Mouse (Mus musculus): ENCODE measurements around the gene 1190002N15Rik. TPM values are rescaled to one million over a fixed set of nuclear protein-coding genes. Genes with fewer than 3 reads are reported as not detected.

Gene 1190002N15Rik
- polyA plus RNA-seq, 1 experiment from 2014 or later: 6.7 TPM

DNA sequence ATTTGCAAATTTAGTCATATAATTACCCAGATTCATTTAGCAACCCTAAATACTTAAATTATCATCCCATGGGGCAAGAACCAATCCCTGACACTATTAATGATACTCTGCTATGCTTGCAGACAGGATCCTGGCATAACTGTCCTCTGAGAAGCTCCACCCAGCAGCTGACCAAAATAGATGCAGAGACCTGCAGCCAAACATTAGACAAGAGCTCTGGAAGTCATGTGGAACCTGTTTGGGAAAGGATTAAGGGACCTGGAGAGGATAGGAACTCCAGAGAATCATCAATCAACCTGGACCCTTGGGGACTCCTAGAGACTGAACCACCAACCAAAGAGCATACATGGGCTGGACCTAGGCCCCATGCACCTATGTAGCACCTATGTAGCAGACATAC, 26.7 kb downstream of the 1190002N15Rik start:
- H3K4me3 ChIP-seq: no peak overlapping the region
- no peak for DNase-seq (ENCODE audit: low spot score)
- no peaks in the 10 kb centered on the region for H3K36me3 ChIP-seq
- H3K4me1 ChIP-seq (replicated peaks): no peaks in the 10 kb centered on the region
- H3K27ac ChIP-seq: no peak overlapping the region
- no peaks in the 10 kb centered on the region for H3K27me3 ChIP-seq (ENCODE audit: insufficient read depth, poor library complexity, severe bottlenecking)
- no peaks in the 10 kb centered on the region for H3K9me3 ChIP-seq

- Histone ChIP-seq H3K27ac (no peak overlapping the region), H3K9me3 (no peaks in the 10 kb centered on the region), H3K4me3 (no peak overlapping the region), H3K4me1 (replicated peaks) (no peaks in the 10 kb centered on the region), H3K27me3 (ENCODE audit: insufficient read depth, poor library complexity, severe bottlenecking) (no peaks in the 10 kb centered on the region), H3K36me3 (no peaks in the 10 kb centered on the region)
- DNase-seq (ENCODE audit: low spot score): no peak
- 78% methylated on average over 1 of the region's 1 CpGs for WGBS
Measured at GRCm38 (mm10) chr9:94506980-94507379, 30.9 kb downstream of the 1190002N15Rik start.

GRCm38 (mm10) chr9:94491467-94491866, 46.4 kb downstream of the 1190002N15Rik start:
- no peaks in the 10 kb centered on the region for H3K9me3 ChIP-seq
- H3K36me3 ChIP-seq: no peaks in the 10 kb centered on the region
- H3K4me1 ChIP-seq (replicated peaks): no peaks in the 10 kb centered on the region
- WGBS: 91% methylated on average over 9 of the region's 9 CpGs
- no peaks in the 10 kb centered on the region for H3K27me3 ChIP-seq (ENCODE audit: insufficient read depth, poor library complexity, severe bottlenecking)
- H3K4me3 ChIP-seq: no peak overlapping the region
- no peak overlapping the region for H3K27ac ChIP-seq
- no peak for DNase-seq (ENCODE audit: low spot score)

GRCm38 (mm10) chr9:94487976-94488375, 49.9 kb downstream of the 1190002N15Rik start:
- no peak for DNase-seq (ENCODE audit: low spot score)
- Histone ChIP-seq H3K36me3 (no peaks in the 10 kb centered on the region), H3K4me3 (no peak overlapping the region), H3K27me3 (ENCODE audit: insufficient read depth, poor library complexity, severe bottlenecking) (no peaks in the 10 kb centered on the region), H3K9me3 (no peaks in the 10 kb centered on the region), H3K4me1 (replicated peaks) (no peaks in the 10 kb centered on the region), H3K27ac (no peak overlapping the region)
- 86% methylated on average over 2 of the region's 2 CpGs for WGBS

DNA sequence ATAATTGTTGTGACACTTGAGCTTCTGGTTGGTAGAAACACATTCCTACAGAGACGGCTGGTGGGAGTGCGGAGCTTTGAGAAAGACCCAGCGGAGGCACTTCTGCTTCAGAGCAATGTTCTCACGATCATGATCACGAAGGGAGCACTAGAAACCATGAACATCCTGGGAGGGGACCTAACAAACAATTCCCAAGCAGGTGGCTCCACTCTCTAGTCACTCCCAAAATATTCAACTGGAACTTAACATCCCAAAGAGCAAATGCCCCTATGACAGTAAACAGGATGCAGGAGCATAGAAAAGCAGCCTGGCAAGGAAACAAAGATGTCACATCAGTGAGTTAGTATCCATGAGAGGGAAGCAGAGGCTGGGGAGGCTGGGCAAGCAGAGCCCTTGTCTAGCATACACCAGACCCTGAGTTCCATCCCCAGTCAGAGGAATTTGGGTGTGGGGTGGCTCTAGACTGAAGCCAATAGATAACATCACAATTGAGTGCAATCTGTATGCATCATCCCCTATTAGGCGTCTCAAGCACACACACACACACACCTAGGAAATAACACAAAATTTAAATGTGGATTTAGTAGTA, 54.5 kb downstream of the 1190002N15Rik start:
- Histone ChIP-seq H3K4me3 (no peak overlapping the region), H3K4me1 (replicated peaks) (no peaks in the 10 kb centered on the region), H3K36me3 (no peaks in the 10 kb centered on the region), H3K27me3 (ENCODE audit: insufficient read depth, poor library complexity, severe bottlenecking) (no peaks in the 10 kb centered on the region), H3K27ac (no peak overlapping the region), H3K9me3 (no peaks in the 10 kb centered on the region)
- 80% methylated on average over 6 of the region's 6 CpGs for WGBS
- DNase-seq (ENCODE audit: low spot score): no peak

GRCm38 (mm10) chr9:94482215-94482975, 55.5 kb downstream of the 1190002N15Rik start:
- no peaks in the 10 kb centered on the region for H3K9me3 ChIP-seq
- H3K36me3 ChIP-seq: no peaks in the 10 kb centered on the region
- no peak overlapping the region for H3K4me3 ChIP-seq
- H3K4me1 ChIP-seq (replicated peaks): no peaks in the 10 kb centered on the region
- no peak for DNase-seq (ENCODE audit: low spot score)
- no peak overlapping the region for H3K27ac ChIP-seq
- H3K27me3 ChIP-seq (ENCODE audit: insufficient read depth, poor library complexity, severe bottlenecking): no peaks in the 10 kb centered on the region
- WGBS: 86% methylated on average over 10 of the region's 10 CpGs

DNA sequence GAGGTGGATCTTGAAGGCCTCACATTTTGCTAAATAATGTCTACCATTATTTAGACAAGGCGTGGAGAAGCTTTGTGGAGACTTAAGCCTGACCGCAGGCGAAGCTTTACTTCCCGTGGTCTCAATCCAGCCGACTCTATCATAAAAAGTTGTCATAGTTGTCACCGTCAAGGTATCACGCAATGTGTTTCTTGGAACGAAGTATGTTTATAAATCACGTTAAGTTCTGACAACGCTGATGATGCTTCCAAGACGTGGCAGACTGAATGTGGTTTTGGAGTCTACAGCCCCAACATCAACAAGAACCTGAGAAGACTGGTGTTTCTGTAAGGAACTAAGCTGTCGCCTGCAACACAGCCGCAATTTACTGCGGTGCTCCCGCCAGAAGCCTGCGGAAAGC, 56.8 kb downstream of the 1190002N15Rik start:
- no peaks in the 10 kb centered on the region for H3K4me1 ChIP-seq (replicated peaks)
- no peak for DNase-seq (ENCODE audit: low spot score)
- no peaks in the 10 kb centered on the region for H3K27me3 ChIP-seq (ENCODE audit: insufficient read depth, poor library complexity, severe bottlenecking)
- no peaks in the 10 kb centered on the region for H3K36me3 ChIP-seq
- no peak overlapping the region for H3K27ac ChIP-seq
- WGBS: 92% methylated on average over 16 of the region's 16 CpGs
- no peak overlapping the region for H3K4me3 ChIP-seq
- no peaks in the 10 kb centered on the region for H3K9me3 ChIP-seq

- H3K4me3 ChIP-seq: no peak overlapping the region
- H3K36me3 ChIP-seq: no peaks in the 10 kb centered on the region
- no peak for DNase-seq (ENCODE audit: low spot score)
- no peak overlapping the region for H3K27ac ChIP-seq
- H3K27me3 ChIP-seq (ENCODE audit: insufficient read depth, poor library complexity, severe bottlenecking): no peaks in the 10 kb centered on the region
- 89% methylated on average over 6 of the region's 6 CpGs for WGBS
- H3K4me1 ChIP-seq (replicated peaks): no peaks in the 10 kb centered on the region
- H3K9me3 ChIP-seq: no peaks in the 10 kb centered on the region
Measured at GRCm38 (mm10) chr9:94479382-94479781, 58.5 kb downstream of the 1190002N15Rik start.

GRCm38 (mm10) chr9:94478954-94479353, 58.9 kb downstream of the 1190002N15Rik start:
- Histone ChIP-seq H3K4me1 (replicated peaks) (no peaks in the 10 kb centered on the region), H3K36me3 (no peaks in the 10 kb centered on the region), H3K27me3 (ENCODE audit: insufficient read depth, poor library complexity, severe bottlenecking) (no peaks in the 10 kb centered on the region), H3K9me3 (no peaks in the 10 kb centered on the region), H3K27ac (no peak overlapping the region), H3K4me3 (no peak overlapping the region)
- 90% methylated on average over 6 of the region's 6 CpGs for WGBS
- DNase-seq (ENCODE audit: low spot score): no peak

- no peaks in the 10 kb centered on the region; the same call in 1 of the 2 replicates for H3K4me1 ChIP-seq (replicated peaks)
- H3K27me3 ChIP-seq (ENCODE audit: insufficient read depth, poor library complexity, severe bottlenecking): no peaks in the 10 kb centered on the region
- DNase-seq (ENCODE audit: low spot score): no peak
- 98% methylated on average over 1 of the region's 1 CpGs for WGBS
- H3K4me3 ChIP-seq: no peak overlapping the region
- H3K9me3 ChIP-seq: no peaks in the 10 kb centered on the region
- H3K36me3 ChIP-seq: no peaks in the 10 kb centered on the region
- no peak overlapping the region for H3K27ac ChIP-seq
Measured at GRCm38 (mm10) chr9:94475973-94476372, 61.9 kb downstream of the 1190002N15Rik start.

GRCm38 (mm10) chr9:94473898-94474297, 64.0 kb downstream of the 1190002N15Rik start:
- Histone ChIP-seq H3K4me3 (no peak overlapping the region), H3K36me3 (no peaks in the 10 kb centered on the region), H3K9me3 (no peaks in the 10 kb centered on the region), H3K27me3 (ENCODE audit: insufficient read depth, poor library complexity, severe bottlenecking) (no peaks in the 10 kb centered on the region), H3K27ac (no peak overlapping the region), H3K4me1 (replicated peaks) (no peaks in the 10 kb centered on the region; the same call in 1 of the 2 replicates)
- 84% methylated on average over 7 of the region's 7 CpGs for WGBS
- no peak for DNase-seq (ENCODE audit: low spot score)

DNA sequence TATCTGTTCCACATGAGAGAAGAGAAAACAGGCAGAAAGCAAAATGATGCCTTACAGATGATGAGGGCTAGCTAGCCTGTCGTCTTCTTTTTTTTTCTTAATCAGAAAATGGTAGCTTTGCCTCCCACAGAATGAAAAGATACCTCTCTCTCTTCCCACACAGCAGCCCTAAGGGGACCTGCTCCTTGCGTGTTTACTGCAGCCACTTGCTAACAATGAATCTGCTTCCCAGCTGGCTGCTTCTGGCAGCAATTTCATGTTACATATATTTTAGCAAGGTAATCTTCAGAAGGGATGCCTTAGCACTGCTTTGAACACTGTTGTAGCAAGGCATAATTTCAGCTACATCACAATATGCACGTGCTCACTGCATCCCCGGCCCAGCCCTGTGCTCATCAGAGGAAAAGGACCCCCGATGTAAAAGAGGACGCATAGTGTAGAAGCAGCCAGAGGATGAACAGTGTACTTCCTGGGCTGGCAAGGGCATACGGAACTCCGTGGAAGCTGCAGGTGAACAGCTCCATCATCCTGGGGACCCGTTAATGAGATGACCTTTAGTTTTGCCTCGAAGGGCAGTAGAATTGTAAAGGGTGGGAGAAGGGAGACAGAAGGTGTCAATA, 64.8 kb downstream of the 1190002N15Rik start:
- no peaks in the 10 kb centered on the region for H3K9me3 ChIP-seq
- H3K36me3 ChIP-seq: no peaks in the 10 kb centered on the region
- 86% methylated on average over 10 of the region's 10 CpGs for WGBS
- DNase-seq (ENCODE audit: low spot score): no peak
- no peak overlapping the region for H3K27ac ChIP-seq
- H3K4me3 ChIP-seq: no peak overlapping the region
- H3K4me1 ChIP-seq (replicated peaks): no peaks in the 10 kb centered on the region; the same call in 1 of the 2 replicates
- no peaks in the 10 kb centered on the region for H3K27me3 ChIP-seq (ENCODE audit: insufficient read depth, poor library complexity, severe bottlenecking)

GRCm38 (mm10) chr9:94471485-94471884, 66.4 kb downstream of the 1190002N15Rik start:
- no peaks in the 10 kb centered on the region for H3K27me3 ChIP-seq (ENCODE audit: insufficient read depth, poor library complexity, severe bottlenecking)
- H3K4me1 ChIP-seq (replicated peaks): no peaks in the 10 kb centered on the region; the same call in 1 of the 2 replicates
- 73% methylated on average over 2 of the region's 2 CpGs for WGBS
- no peak for DNase-seq (ENCODE audit: low spot score)
- H3K9me3 ChIP-seq: no peaks in the 10 kb centered on the region
- no peak overlapping the region for H3K27ac ChIP-seq
- H3K36me3 ChIP-seq: no peaks in the 10 kb centered on the region
- H3K4me3 ChIP-seq: no peak overlapping the region
